24 mouse cellular contexts compared by ENCODE assay signal in the genomic region with DNA sequence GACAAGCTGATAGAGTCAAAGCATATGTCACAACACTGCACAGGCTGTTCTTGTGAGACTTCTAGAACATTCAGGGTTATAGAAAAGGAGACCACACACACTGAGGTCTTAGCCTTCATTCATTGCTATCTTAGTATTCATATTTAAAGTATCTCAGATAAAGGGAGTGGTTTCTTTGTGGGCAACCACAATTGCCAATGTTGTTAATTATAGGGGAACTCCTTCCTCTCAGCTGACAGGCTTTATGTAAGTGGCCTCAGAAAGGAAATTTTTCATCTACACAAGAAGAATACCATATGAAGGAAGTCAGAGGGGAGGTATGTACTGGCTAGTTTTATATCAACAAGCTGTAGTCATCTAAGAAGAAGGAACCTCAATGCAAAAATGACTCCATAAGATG. TPM values are rescaled to one million over a fixed set of nuclear protein-coding genes. Genes with fewer than 3 reads are reported as not detected.
A peak's percentile ranks its signal among the peaks of the same experiment; 100 is the strongest.
DNase-seq lines count a peak whose midpoint lies in the region; ATAC-seq and TF ChIP-seq lines count a peak whose summit lies in the region.
"Had no signal": no experiment of that assay in that cellular context is flagged by ENCODE, and none has a peak within 500 bp of the region (broad histone marks: within the 10 kb centered on the region; RNA-seq: fewer than 3 reads in every experiment).

No protein-coding gene starts in this region.

- no peak overlapping the region for H3K9ac ChIP-seq in kidney, postnatal 0 days (ENCODE audit: low read depth, low read length)
- no peak overlapping the region for H3K9ac ChIP-seq in hindbrain, postnatal 0 days (replicated peaks; ENCODE audit: low read length)
- H3K9ac ChIP-seq: embryonic facial prominence, embryonic 13.5 days; embryonic facial prominence, embryonic 15.5 days; forebrain, embryonic 12.5 days had no signal

- no peak overlapping the region for H3K4me2 ChIP-seq in kidney, postnatal 0 days (ENCODE audit: low read length)
- no peak overlapping the region for H3K4me2 ChIP-seq in hindbrain, postnatal 0 days (ENCODE audit: low read depth, low read length)
- H3K4me2 ChIP-seq: embryonic facial prominence, embryonic 13.5 days; embryonic facial prominence, embryonic 15.5 days; forebrain, embryonic 12.5 days had no signal

- H3K27ac ChIP-seq in kidney, postnatal 0 days, result no peak overlapping the region
- no peak overlapping the region for H3K27ac ChIP-seq in hindbrain, postnatal 0 days
- no peak overlapping the region for H3K27ac ChIP-seq in layer of hippocampus, adult 2 months
- H3K27ac ChIP-seq: embryonic facial prominence, embryonic 13.5 days; embryonic facial prominence, embryonic 15.5 days; forebrain, embryonic 10.5 days; forebrain, embryonic 12.5 days had no signal

- no peaks in the 10 kb centered on the region for H3K36me3 ChIP-seq in kidney, postnatal 0 days (ENCODE audit: insufficient read depth, low read length)
- no peaks in the 10 kb centered on the region for H3K36me3 ChIP-seq in hindbrain, postnatal 0 days (ENCODE audit: insufficient read depth, low read length)
- H3K36me3 ChIP-seq: embryonic facial prominence, embryonic 13.5 days; embryonic facial prominence, embryonic 15.5 days; forebrain, embryonic 10.5 days; forebrain, embryonic 12.5 days had no signal

- H3K27me3 ChIP-seq in kidney, postnatal 0 days (ENCODE audit: insufficient read depth, low read length), result no peaks in the 10 kb centered on the region
- no peaks in the 10 kb centered on the region for H3K27me3 ChIP-seq in hindbrain, postnatal 0 days (ENCODE audit: insufficient read depth, low read length)
- H3K27me3 ChIP-seq: embryonic facial prominence, embryonic 13.5 days; embryonic facial prominence, embryonic 15.5 days; forebrain, embryonic 12.5 days had no signal

- peak; percentile 11 for DNase-seq in kidney, postnatal 0 days (ENCODE audit: low spot score)
- DNase-seq in kidney, postnatal 10 days, result no peak
- peak; percentile 31 for DNase-seq in Muller cell, postnatal 12 days (ENCODE audit: inconsistent ontology term)
- no peak for DNase-seq in hindbrain, postnatal 0 days (ENCODE audit: low spot score)
- no peak for DNase-seq in layer of hippocampus, adult 2 months (ENCODE audit: low spot score in 2 of 2)
- no peak for DNase-seq in thymus, postnatal 14 days
- DNase-seq: adrenal gland, adult 2 months; adrenal gland, postnatal 10 days; adrenal gland, postnatal 25 days; cerebellum, adult 11-12 months; cerebellum, adult 2 months; cerebellum, adult 9-10 months; cerebellum, postnatal 10 days; cerebellum, postnatal 25 days; embryo, embryonic 11 days had no signal

- TF ChIP-seq CTCF in kidney, postnatal 0 days (IDR thresholded peaks at IDR 0.05; ENCODE audit: low read depth), result no peak
- TF ChIP-seq CTCF in hindbrain, postnatal 0 days (IDR thresholded peaks at IDR 0.05; ENCODE audit: low read depth), result no peak
- no peak for TF ChIP-seq CTCF in layer of hippocampus, adult 2 months (conservative IDR thresholded peaks at IDR 0.05)

- no peaks in the 10 kb centered on the region for H3K4me1 ChIP-seq in kidney, postnatal 0 days (replicated peaks; ENCODE audit: insufficient read depth, low read length)
- no peaks in the 10 kb centered on the region for H3K4me1 ChIP-seq in hindbrain, postnatal 0 days (ENCODE audit: insufficient read depth, low read length)
- H3K4me1 ChIP-seq: embryonic facial prominence, embryonic 13.5 days; embryonic facial prominence, embryonic 15.5 days; forebrain, embryonic 10.5 days; forebrain, embryonic 12.5 days had no signal

- no peaks in the 10 kb centered on the region for H3K9me3 ChIP-seq in kidney, postnatal 0 days (replicated peaks; ENCODE audit: low read length)
- H3K9me3 ChIP-seq in hindbrain, postnatal 0 days (ENCODE audit: low read length), result no peaks in the 10 kb centered on the region
- H3K9me3 ChIP-seq: embryonic facial prominence, embryonic 13.5 days; embryonic facial prominence, embryonic 15.5 days; forebrain, embryonic 12.5 days had no signal

- ATAC-seq in kidney, postnatal 0 days (replicated peaks; ENCODE audit: low FRiP score, low read depth), result no peak
- ATAC-seq in granulocyte monocyte progenitor cell, adult 5-6 weeks (replicated peaks; ENCODE audit: poor library complexity, severe bottlenecking), result peak; percentile 30
- ATAC-seq in megakaryocyte progenitor cell, adult 5-6 weeks (replicated peaks; ENCODE audit: poor library complexity), result peak; percentile 31
- ATAC-seq in hindbrain, postnatal 0 days, result no peak
- ATAC-seq: forebrain, embryonic 14.5 days; forebrain, embryonic 16.5 days had no signal

- H3K4me3 ChIP-seq in kidney, postnatal 0 days (replicated peaks; ENCODE audit: low read depth, low read length), result no peak overlapping the region
- H3K4me3 ChIP-seq in hindbrain, postnatal 0 days (ENCODE audit: low read length), result no peak overlapping the region
- no peak overlapping the region for H3K4me3 ChIP-seq in layer of hippocampus, adult 2 months
- H3K4me3 ChIP-seq: embryonic facial prominence, embryonic 13.5 days; embryonic facial prominence, embryonic 15.5 days; erythroblast, embryonic 14.5 days; forebrain, embryonic 10.5 days; forebrain, embryonic 12.5 days had no signal

RNA-seq across cellular contexts. Expression of gene Rfc3, which starts 53.0 kb away (rescaled TPM):
- 66.8 and 75.9 TPM in 2 replicates for polyA plus RNA-seq in kidney, postnatal 0 days (2015; fragmentation: Nextera tagmentation; extraction: Ambion mirVana)
- 106 and 121 TPM in 2 replicates for total RNA-seq in granulocyte monocyte progenitor cell, adult 5-6 weeks (2014; fragmentation: Nextera tagmentation)
- total RNA-seq in granulocyte monocyte progenitor cell, adult 5-6 weeks (2017), result 53.2 and 56.5 TPM in 2 replicates
- 95.4 and 104 TPM in 2 replicates for total RNA-seq in megakaryocyte progenitor cell, adult 5-6 weeks (2015)
- total RNA-seq in megakaryocyte progenitor cell, adult 5-6 weeks (2017), result 50.3 and 55.6 TPM in 2 replicates
- 25.8 and 38.5 TPM in 2 replicates for total RNA-seq in hindbrain, postnatal 0 days (2014; rRNA removed)
- 63.4 and 63.9 TPM in 2 replicates for polyA plus RNA-seq in hindbrain, postnatal 0 days (2015; fragmentation: Nextera tagmentation; extraction: Ambion mirVana)
- 10 to 100 TPM in 1 of 2 experiments, 1 to 10 TPM in 1; 8.2 to 10.5 TPM for total RNA-seq in layer of hippocampus, adult 2 months (2021)

Comparison
In these comparisons a context has a peak if more than half of its experiments do, and no peak if none do; other contexts are left out.
1. DNase-seq: peak in kidney, postnatal 0 days (single experiment) and Muller cell, postnatal 12 days (single experiment); none in kidney, postnatal 10 days (single experiment), hindbrain, postnatal 0 days (single experiment), layer of hippocampus, adult 2 months (0 of 2) and thymus, postnatal 14 days (single experiment).
2. ATAC-seq: peak in granulocyte monocyte progenitor cell, adult 5-6 weeks (single experiment) and megakaryocyte progenitor cell, adult 5-6 weeks (single experiment); none in kidney, postnatal 0 days (single experiment) and hindbrain, postnatal 0 days (single experiment).